Mouse (Mus musculus) embryonic facial prominence, embryonic 15.5 days (tissue): ENCODE results near the gene Letmd1. TPM values are rescaled to one million over a fixed set of nuclear protein-coding genes. Genes with fewer than 3 reads are reported as not detected.
A peak's percentile ranks its signal among the peaks of the same experiment; 100 is the strongest.

Source experiments
- ATAC-seq: fragments of 200-750 bp; cut with Nextera tagmentation; 2 replicates; pipeline ENCODE4 v1.8.0; 2017; ENCODE audit warnings: low read depth, moderate TSS enrichment; ENCODE audit not compliant: insufficient number of reproducible peaks, low FRiP score, low TSS enrichment
- H3K27ac ChIP-seq: fragments of 300-500 bp; sonication (generic); replicated peaks from 2 replicates; pipeline ENCODE4 v1.5.1; 2015; ENCODE audit warnings: mild to moderate bottlenecking, inconsistent platforms
- H3K27me3 ChIP-seq: fragments of 300-500 bp; sonication (generic); 2 replicates; pipeline ENCODE4 v1.6.1; 2015; ENCODE audit warnings: inconsistent platforms
- H3K36me3 ChIP-seq: fragments of 300-500 bp; sonication (generic); 2 replicates; pipeline ENCODE4 v1.6.1; 2015; ENCODE audit warnings: mild to moderate bottlenecking, inconsistent platforms
- H3K4me1 ChIP-seq: fragments of 300-500 bp; sonication (generic); 2 replicates; pipeline ENCODE4 v1.6.1; 2015; ENCODE audit warnings: inconsistent platforms
- H3K4me2 ChIP-seq: fragments of 300-500 bp; sonication (generic); replicated peaks from 2 replicates; pipeline ENCODE4 v1.6.1; 2015; ENCODE audit warnings: mild to moderate bottlenecking, inconsistent platforms
- H3K4me3 ChIP-seq: fragments of 300-500 bp; sonication (generic); replicated peaks from 2 replicates; pipeline ENCODE4 v1.5.1; 2015; ENCODE audit warnings: mild to moderate bottlenecking, inconsistent platforms
- H3K9ac ChIP-seq: fragments of 300-500 bp; sonication (generic); 2 replicates; pipeline ENCODE4 v1.6.1; 2015; ENCODE audit warnings: inconsistent platforms
- H3K9me3 ChIP-seq: fragments of 300-500 bp; sonication (generic); replicated peaks from 2 replicates; pipeline ENCODE4 v1.6.1; 2016; ENCODE audit warnings: inconsistent platforms
- WGBS: fragments of 180-500 bp; shearing (Covaris S2); methylation state at CpG from one replicate; pipeline ENCODE4 v1.1.7; 2015; 5-methylcytosine and 5-hydroxymethylcytosine counted together
- polyA plus RNA-seq: library from polyadenylated mRNA; unstranded; fragments of >200 nt; fragmentation: Nextera tagmentation; extraction: Ambion mirVana; gene quantifications from 2 replicates; pipeline ENCODE4 v1.2.1, GENCODE M21; 2015

The Letmd1 gene
- polyA plus RNA-seq, 1 experiment from 2014 or later, result 30.2 TPM

GRCm38 (mm10) chr15:100456356-100456991, 12.3 kb upstream of the Letmd1 start:
- Histone ChIP-seq H3K9ac (no peak overlapping the region), H3K27ac (no peak overlapping the region), H3K4me3 (no peak overlapping the region), H3K36me3 (no peaks in the 10 kb centered on the region), H3K4me1 (no peaks in the 10 kb centered on the region; the same call in none of the 2 replicates), H3K9me3 (no peaks in the 10 kb centered on the region), H3K4me2 (no peak overlapping the region), H3K27me3 (no peaks in the 10 kb centered on the region)
- WGBS, result 64% methylated on average over 7 of the region's 7 CpGs
- no peak for ATAC-seq

GRCm38 (mm10) chr15:100457340-100457739, 11.5 kb upstream of the Letmd1 start:
- Histone ChIP-seq H3K27ac (no peak overlapping the region), H3K27me3 (no peaks in the 10 kb centered on the region), H3K4me1 (no peaks in the 10 kb centered on the region; the same call in 1 of the 2 replicates), H3K4me3 (no peak overlapping the region), H3K4me2 (no peak overlapping the region), H3K36me3 (no peaks in the 10 kb centered on the region), H3K9me3 (no peaks in the 10 kb centered on the region), H3K9ac (no peak overlapping the region)
- ATAC-seq, result 0 out of 2 replicates have a peak, but pooled peaks have one; percentile 15
- WGBS, result 7% methylated on average over 17 of the region's 17 CpGs

GRCm38 (mm10) chr15:100458055-100458454, 10.8 kb upstream of the Letmd1 start:
- Histone ChIP-seq H3K4me2 (no peak overlapping the region), H3K4me3 (no peak overlapping the region), H3K36me3 (no peaks in the 10 kb centered on the region), H3K27ac (no peak overlapping the region), H3K9ac (no peak overlapping the region), H3K27me3 (no peaks in the 10 kb centered on the region), H3K9me3 (no peaks in the 10 kb centered on the region), H3K4me1 (no peaks in the 10 kb centered on the region; the same call in 1 of the 2 replicates)
- no peak for ATAC-seq
- WGBS, result 45% methylated on average over 10 of the region's 10 CpGs

GRCm38 (mm10) chr15:100460942-100461341, 7.9 kb upstream of the Letmd1 start:
- Histone ChIP-seq H3K4me2 (peak overlapping the region; percentile 33), H3K36me3 (no peaks in the 10 kb centered on the region), H3K9ac (no peak overlapping the region), H3K27ac (no peak overlapping the region), H3K27me3 (no peaks in the 10 kb centered on the region), H3K9me3 (no peaks in the 10 kb centered on the region), H3K4me3 (0 out of 2 replicates have a peak overlapping the region, but pooled peaks have one; percentile 0), H3K4me1 (no peaks in the 10 kb centered on the region; the same call in 1 of the 2 replicates)
- no peak for ATAC-seq
- WGBS, result 7% methylated on average over 12 of the region's 12 CpGs

GRCm38 (mm10) chr15:100461646-100462045, 7.2 kb upstream of the Letmd1 start:
- ATAC-seq, result no peak
- Histone ChIP-seq H3K27me3 (no peaks in the 10 kb centered on the region), H3K4me1 (no peaks in the 10 kb centered on the region; the same call in 1 of the 2 replicates), H3K36me3 (no peaks in the 10 kb centered on the region), H3K4me3 (no peak overlapping the region), H3K27ac (no peak overlapping the region), H3K4me2 (no peak overlapping the region), H3K9me3 (no peaks in the 10 kb centered on the region), H3K9ac (no peak overlapping the region)
- 69% methylated on average over 9 of the region's 9 CpGs for WGBS

GRCm38 (mm10) chr15:100462086-100462485, 6.7 kb upstream of the Letmd1 start:
- no peak for ATAC-seq
- 81% methylated on average over 5 of the region's 5 CpGs for WGBS
- H3K27ac ChIP-seq, result no peak overlapping the region
- H3K36me3 ChIP-seq, result no peaks in the 10 kb centered on the region
- no peaks in the 10 kb centered on the region; the same call in 1 of the 2 replicates for H3K4me1 ChIP-seq
- H3K9me3 ChIP-seq, result no peaks in the 10 kb centered on the region
- no peak overlapping the region for H3K4me2 ChIP-seq
- H3K4me3 ChIP-seq, result no peak overlapping the region
- no peak overlapping the region for H3K9ac ChIP-seq
- no peaks in the 10 kb centered on the region for H3K27me3 ChIP-seq

GRCm38 (mm10) chr15:100463712-100464111, 5.1 kb upstream of the Letmd1 start:
- no peak overlapping the region for H3K4me3 ChIP-seq
- peaks cover 11% of the 10 kb centered on the region for H3K4me1 ChIP-seq
- H3K27ac ChIP-seq, result no peak overlapping the region
- H3K9ac ChIP-seq, result no peak overlapping the region
- WGBS, result 18% methylated on average over 6 of the region's 6 CpGs
- ATAC-seq, result no peak
- H3K27me3 ChIP-seq, result no peaks in the 10 kb centered on the region
- no peaks in the 10 kb centered on the region for H3K9me3 ChIP-seq
- no peaks in the 10 kb centered on the region for H3K36me3 ChIP-seq
- H3K4me2 ChIP-seq, result no peak overlapping the region

GRCm38 (mm10) chr15:100465432-100465831, 3.4 kb upstream of the Letmd1 start:
- Histone ChIP-seq H3K9ac (no peak overlapping the region), H3K27ac (no peak overlapping the region), H3K4me1 (peaks cover 22% of the 10 kb centered on the region), H3K4me3 (no peak overlapping the region), H3K4me2 (no peak overlapping the region), H3K27me3 (no peaks in the 10 kb centered on the region), H3K9me3 (no peaks in the 10 kb centered on the region), H3K36me3 (no peaks in the 10 kb centered on the region)
- WGBS, result 70% methylated on average over 2 of the region's 2 CpGs
- ATAC-seq, result no peak

GRCm38 (mm10) chr15:100467738-100468137, 1.1 kb upstream of the Letmd1 start:
- Histone ChIP-seq H3K36me3 (peaks cover 14% of the 10 kb centered on the region; the same call in 1 of the 2 replicates), H3K4me2 (peak overlapping the region; percentile 83), H3K27me3 (no peaks in the 10 kb centered on the region), H3K4me1 (peaks cover 22% of the 10 kb centered on the region), H3K9ac (no peak overlapping the region), H3K4me3 (no peak overlapping the region), H3K9me3 (no peaks in the 10 kb centered on the region), H3K27ac (no peak overlapping the region)
- WGBS, result 36% methylated on average over 8 of the region's 8 CpGs
- ATAC-seq, result no peak

GRCm38 (mm10) chr15:100469189-100469545, 344 bp downstream of the Letmd1 start:
- no peaks in the 10 kb centered on the region for H3K9me3 ChIP-seq
- WGBS, result 1% methylated on average over 19 of the region's 19 CpGs
- H3K4me2 ChIP-seq, result peak overlapping the region; percentile 83
- H3K9ac ChIP-seq, result peak overlapping the region; percentile 74
- peaks cover 22% of the 10 kb centered on the region for H3K4me1 ChIP-seq
- no peak for ATAC-seq
- peaks cover 27% of the 10 kb centered on the region for H3K36me3 ChIP-seq
- no peaks in the 10 kb centered on the region for H3K27me3 ChIP-seq
- H3K27ac ChIP-seq, result peak overlapping the region; percentile 69
- H3K4me3 ChIP-seq, result peak overlapping the region; percentile 63

GRCm38 (mm10) chr15:100470037-100470436, 1.2 kb downstream of the Letmd1 start:
- 62% methylated on average over 10 of the region's 10 CpGs for WGBS
- Histone ChIP-seq H3K36me3 (peaks cover 36% of the 10 kb centered on the region), H3K27me3 (no peaks in the 10 kb centered on the region), H3K9me3 (no peaks in the 10 kb centered on the region), H3K9ac (0 out of 2 replicates have a peak overlapping the region, but pooled peaks have one; percentile 74), H3K27ac (no peak overlapping the region), H3K4me3 (peak overlapping the region; percentile 63), H3K4me2 (peak overlapping the region; percentile 83), H3K4me1 (peaks cover 22% of the 10 kb centered on the region)
- no peak for ATAC-seq
